Mouse (Mus musculus) lung, postnatal 0 days (tissue): ENCODE measurements around the gene Slc36a3. TPM values are rescaled to one million over a fixed set of nuclear protein-coding genes. Genes with fewer than 3 reads are reported as not detected.

Experiments used
- ATAC-seq: fragments of 200-750 bp; cut with Nextera tagmentation; 2 replicates; pipeline ENCODE4 v1.8.0; 2017; ENCODE audit warnings: moderate library complexity
- DNase-seq: peaks from one replicate; pipeline ENCODE4 v3.0.0-alpha.2; 2016; ENCODE audit warnings: low spot score
- H3K27ac ChIP-seq: fragments of 300-500 bp; sonication (generic); 2 replicates; pipeline ENCODE4 v1.5.1; 2014; ENCODE audit warnings: antibody characterized with exemption, mild to moderate bottlenecking, low read length, mixed read lengths
- H3K27me3 ChIP-seq: fragments of 300-500 bp; sonication (generic); replicated peaks from 2 replicates; pipeline ENCODE4 v1.6.1; 2014; ENCODE audit warnings: low read length, mixed read lengths; ENCODE audit not compliant: insufficient read depth
- H3K36me3 ChIP-seq: fragments of 300-500 bp; sonication (generic); 2 replicates; pipeline ENCODE4 v1.6.1; 2014; ENCODE audit warnings: low read length, mixed read lengths; ENCODE audit not compliant: insufficient read depth
- H3K4me1 ChIP-seq: fragments of 300-500 bp; sonication (generic); 2 replicates; pipeline ENCODE4 v1.6.1; 2014; ENCODE audit warnings: antibody characterized with exemption, low read depth, low read length, mixed read lengths; ENCODE audit not compliant: insufficient read depth
- H3K4me2 ChIP-seq: fragments of 300-500 bp; sonication (generic); replicated peaks from 2 replicates; pipeline ENCODE4 v1.6.1; 2014; ENCODE audit warnings: low read depth, mild to moderate bottlenecking, low read length, moderate library complexity, mixed read lengths
- H3K4me3 ChIP-seq: fragments of 300-500 bp; sonication (generic); 2 replicates; pipeline ENCODE4 v1.5.1; 2014; ENCODE audit warnings: low read depth, low read length
- H3K9ac ChIP-seq: fragments of 300-500 bp; sonication (generic); replicated peaks from 2 replicates; pipeline ENCODE4 v1.6.1; 2014; ENCODE audit warnings: low read depth, mild to moderate bottlenecking
- H3K9me3 ChIP-seq: fragments of 300-500 bp; sonication (generic); 2 replicates; pipeline ENCODE4 v1.6.1; 2016; ENCODE audit warnings: low read length, mixed read lengths
- CTCF ChIP-seq: IDR thresholded peaks from 2 replicates; pipeline ENCODE4 v1.5.1; 2016; ENCODE audit warnings: antibody characterized with exemption, mild to moderate bottlenecking
- EP300 ChIP-seq: IDR thresholded peaks from 2 replicates; pipeline ENCODE4 v1.6.1; 2016; ENCODE audit warnings: antibody characterized with exemption, mild to moderate bottlenecking, control low read depth
- WGBS: fragments of 180-500 bp; shearing (Covaris S2); extraction: QIAGEN DNeasy Blood & Tissue Kit; methylation state at CpG from one replicate; pipeline ENCODE4 v1.1.7; 2014; 5-methylcytosine and 5-hydroxymethylcytosine counted together
- polyA plus RNA-seq: library from polyadenylated mRNA; unstranded; fragments of >200 nt; fragmentation: Nextera tagmentation; extraction: Ambion mirVana; gene quantifications from 2 replicates; pipeline ENCODE4 v1.2.1, GENCODE M21; 2015

Gene Slc36a3
- polyA plus RNA-seq, 1 experiment from 2014 or later = not detected

- Histone ChIP-seq H3K4me2 (no peak overlapping the region), H3K27ac (no peak overlapping the region), H3K9me3 (no peaks in the 10 kb centered on the region), H3K27me3 (no peaks in the 10 kb centered on the region), H3K9ac (no peak overlapping the region), H3K36me3 (no peaks in the 10 kb centered on the region), H3K4me3 (no peak overlapping the region), H3K4me1 (no peaks in the 10 kb centered on the region)
- peak; percentile 91 for TF ChIP-seq CTCF
- TF ChIP-seq EP300 = no peak
- 10% methylated on average over 10 of the region's 10 CpGs for WGBS
- DNase-seq (peak; percentile 84), ATAC-seq (peak; percentile 47)
Observed at GRCm38 (mm10) chr11:55087006-55087405, 64.5 kb downstream of the Slc36a3 start.

GRCm38 (mm10) chr11:55085396-55085795 lies 66.1 kb downstream of the Slc36a3 start:
- H3K36me3 ChIP-seq = no peaks in the 10 kb centered on the region
- no peak for ATAC-seq
- 44% methylated on average over 5 of the region's 5 CpGs for WGBS
- TF ChIP-seq EP300 (no peak), CTCF (no peak)
- H3K9me3 ChIP-seq = no peaks in the 10 kb centered on the region
- no peak overlapping the region for H3K9ac ChIP-seq
- no peak overlapping the region for H3K27ac ChIP-seq
- H3K4me2 ChIP-seq = no peak overlapping the region
- no peaks in the 10 kb centered on the region for H3K27me3 ChIP-seq
- H3K4me1 ChIP-seq = no peaks in the 10 kb centered on the region
- no peak overlapping the region for H3K4me3 ChIP-seq
- DNase-seq = no peak

DNA sequence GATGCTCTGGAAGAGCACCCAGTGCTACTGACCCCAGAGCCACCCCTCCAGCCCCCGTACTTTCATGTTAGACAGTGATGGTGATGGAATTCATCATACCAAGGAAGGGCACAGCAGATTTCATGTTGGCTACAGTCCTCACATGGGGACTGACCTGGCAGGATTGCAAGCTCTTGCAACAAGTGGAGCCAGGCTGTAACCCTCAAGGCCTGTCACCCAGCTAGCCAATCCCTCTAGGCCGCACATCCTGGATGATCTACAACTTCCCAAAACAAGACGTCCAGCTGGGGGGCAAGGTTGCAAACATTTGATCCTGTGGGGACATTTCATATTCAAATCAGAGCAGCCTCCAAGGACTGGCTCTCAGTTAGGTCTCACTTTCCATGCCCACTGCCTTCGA lies 66.9 kb downstream of the Slc36a3 start:
- Histone ChIP-seq H3K27me3 (no peaks in the 10 kb centered on the region), H3K36me3 (no peaks in the 10 kb centered on the region), H3K9me3 (no peaks in the 10 kb centered on the region), H3K4me2 (no peak overlapping the region), H3K9ac (no peak overlapping the region), H3K4me3 (no peak overlapping the region), H3K4me1 (no peaks in the 10 kb centered on the region), H3K27ac (no peak overlapping the region)
- TF ChIP-seq EP300 (no peak), CTCF (no peak)
- DNase-seq (no peak), ATAC-seq (no peak)
- 60% methylated on average over 4 of the region's 4 CpGs for WGBS

DNA sequence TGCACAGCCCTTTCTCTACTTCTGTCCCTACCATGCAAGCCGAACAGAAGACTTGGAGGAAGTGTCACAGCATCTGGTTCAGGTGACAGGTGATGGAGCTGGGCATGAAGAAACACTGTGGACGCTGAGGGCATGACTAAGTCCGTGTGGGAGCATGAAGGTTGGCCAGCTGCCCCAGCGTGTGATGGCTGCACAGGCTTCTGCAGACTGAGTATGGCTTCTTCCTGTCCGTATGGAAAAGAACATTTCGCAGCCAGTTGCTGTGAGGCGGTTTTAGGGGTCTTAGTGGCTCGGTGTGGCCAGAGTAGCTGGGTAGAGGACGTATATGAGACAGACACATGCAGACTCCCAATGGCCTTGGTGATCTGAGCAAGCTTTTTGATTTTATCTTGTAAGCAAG lies 70.3 kb downstream of the Slc36a3 start:
- H3K36me3 ChIP-seq = no peaks in the 10 kb centered on the region
- ATAC-seq (no peak), DNase-seq (no peak)
- TF ChIP-seq EP300 (no peak), CTCF (no peak)
- no peak overlapping the region for H3K9ac ChIP-seq
- no peaks in the 10 kb centered on the region for H3K9me3 ChIP-seq
- H3K27ac ChIP-seq = no peak overlapping the region
- H3K4me2 ChIP-seq = no peak overlapping the region
- H3K27me3 ChIP-seq = no peaks in the 10 kb centered on the region
- 0 out of 2 replicates have a peak, but pooled peaks cover 2% of the 10 kb centered on the region for H3K4me1 ChIP-seq
- 82% methylated on average over 9 of the region's 9 CpGs for WGBS
- H3K4me3 ChIP-seq = no peak overlapping the region

DNA sequence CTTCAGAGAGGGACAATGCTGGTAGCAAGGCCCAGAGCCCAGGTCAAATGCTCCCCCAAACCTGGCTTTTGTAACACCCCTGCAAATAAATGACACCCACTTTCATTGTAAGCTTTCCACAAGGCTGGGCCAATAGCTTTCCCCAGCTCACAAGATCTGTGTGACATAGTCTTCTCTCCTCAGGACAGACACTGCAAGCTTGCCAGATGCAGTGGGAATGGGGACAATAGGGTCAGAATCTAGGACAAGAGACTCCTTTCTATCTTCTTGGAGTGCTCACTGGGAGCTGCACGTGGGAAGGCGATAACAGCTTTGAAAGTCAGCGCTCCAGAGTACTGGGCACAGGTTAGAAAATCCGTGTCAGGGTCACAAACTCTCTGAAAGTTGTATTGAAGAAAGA lies 72.3 kb downstream of the Slc36a3 start:
- H3K27me3 ChIP-seq = no peaks in the 10 kb centered on the region
- no peaks in the 10 kb centered on the region for H3K36me3 ChIP-seq
- H3K9me3 ChIP-seq = no peaks in the 10 kb centered on the region
- 89% methylated on average over 4 of the region's 4 CpGs for WGBS
- no peak overlapping the region for H3K4me3 ChIP-seq
- ATAC-seq (no peak), DNase-seq (no peak)
- TF ChIP-seq EP300 (no peak), CTCF (no peak)
- no peak overlapping the region for H3K9ac ChIP-seq
- H3K27ac ChIP-seq = no peak overlapping the region
- H3K4me1 ChIP-seq = 0 out of 2 replicates have a peak, but pooled peaks cover 5% of the 10 kb centered on the region
- no peak overlapping the region for H3K4me2 ChIP-seq

- 0 out of 2 replicates have a peak, but pooled peaks cover 5% of the 10 kb centered on the region for H3K4me1 ChIP-seq
- H3K9ac ChIP-seq = no peak overlapping the region
- H3K4me3 ChIP-seq = no peak overlapping the region
Observed at GRCm38 (mm10) chr11:55078502-55078901, 73.0 kb downstream of the Slc36a3 start.

More at GRCm38 (mm10) chr11:55078502-55078901, 73.0 kb downstream of the Slc36a3 start:
- DNase-seq (no peak), ATAC-seq (no peak)
- H3K27ac ChIP-seq = no peak overlapping the region
- TF ChIP-seq CTCF (no peak), EP300 (no peak)
- WGBS = 63% methylated on average over 3 of the region's 3 CpGs
- no peaks in the 10 kb centered on the region for H3K9me3 ChIP-seq
- no peaks in the 10 kb centered on the region for H3K27me3 ChIP-seq
- no peaks in the 10 kb centered on the region for H3K36me3 ChIP-seq
- no peak overlapping the region for H3K4me2 ChIP-seq
